Mouse (Mus musculus): ENCODE results near the gene Zscan22.

DNA sequence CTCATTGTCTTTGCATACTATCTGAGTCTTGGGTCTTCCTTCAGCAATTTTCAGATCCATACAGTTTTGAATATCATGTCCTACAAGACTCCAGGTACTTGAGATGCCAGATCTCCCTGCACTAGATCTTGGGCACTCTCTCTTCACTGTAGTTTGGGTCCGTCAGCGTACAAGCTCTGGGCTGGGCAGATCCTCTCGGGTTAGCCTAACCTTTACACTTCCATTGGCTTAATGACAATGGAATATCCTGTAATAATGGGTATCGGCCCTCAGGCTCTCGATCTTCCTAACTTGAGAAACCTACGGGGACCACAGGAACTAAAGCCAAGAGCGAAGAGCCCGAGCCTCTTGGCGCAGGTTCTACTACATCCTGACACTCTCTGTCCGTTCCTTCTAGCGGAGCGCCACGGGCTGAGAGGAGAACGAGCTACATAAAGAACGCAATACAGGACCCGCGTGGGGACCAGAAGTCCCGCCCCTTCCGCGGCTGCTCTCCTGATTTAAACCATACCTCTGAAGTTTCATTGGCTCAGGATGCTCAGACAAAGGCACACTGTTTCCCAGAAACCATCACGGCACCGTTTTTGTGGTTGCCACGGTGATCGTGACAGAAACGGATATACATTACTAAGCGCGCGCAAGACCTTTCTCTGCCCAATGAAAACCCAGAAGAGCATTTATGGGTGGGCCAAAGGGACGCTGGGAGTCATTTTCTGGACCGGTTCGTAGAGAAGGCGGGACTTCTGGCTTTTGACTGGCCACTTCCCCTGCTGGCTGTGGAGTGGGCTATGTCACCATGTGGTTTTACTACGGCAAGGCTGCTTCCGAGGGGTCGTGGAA is 51.6 kb downstream of the Zscan22 start:
- TF ChIP-seq CTCF (IDR thresholded peaks at IDR 0.05; ENCODE audit: low read depth, low read length): no peak
- no peak for TF ChIP-seq GATA2 (IDR thresholded peaks at IDR 0.05; ENCODE audit: borderline replicate concordance, low read depth, low read length)
- TF ChIP-seq GATA1 (IDR thresholded peaks at IDR 0.05; ENCODE audit: borderline replicate concordance, low read length): no peak
- TF ChIP-seq POLR2AphosphoS5 (IDR thresholded peaks at IDR 0.05; ENCODE audit: insufficient replicate concordance, low read depth, low read length): no peak
- TF ChIP-seq TAL1 (conservative IDR thresholded peaks at IDR 0.05; ENCODE audit: low read depth, low read length): no peak
